8 mouse cellular contexts compared by ENCODE assay signal in genomic region chr10:61647790-61648736, GRCm38 (mm10). TPM values are rescaled to one million over a fixed set of nuclear protein-coding genes. Genes with fewer than 3 reads are reported as not detected.
DNase-seq lines count a peak whose midpoint lies in the region; ATAC-seq and TF ChIP-seq lines count a peak whose summit lies in the region.

Gene Ppa1 (plus strand): TSS chr10:61648552.

- peak within 1 kb of the TSS; percentile 95 for H3K4me2 ChIP-seq in hindbrain, postnatal 0 days (ENCODE audit: low read depth, low read length)

- no peaks in the 10 kb centered on the region for H3K27me3 ChIP-seq in hindbrain, postnatal 0 days (ENCODE audit: insufficient read depth, low read length)
- peaks cover 7% of the 10 kb centered on the region for H3K27me3 ChIP-seq in megakaryocyte, embryonic 14.5 days (replicated peaks)

- intact Hi-C loops in gastrocnemius, adult 2 months (cut with DNase I) = no loop called here

- WGBS in hindbrain, postnatal 0 days = 3% methylated on average over 47 of the region's 50 CpGs

- peak; percentile 73 for DNase-seq in WW6 (ENCODE audit: low read depth, low spot score)
- DNase-seq in cerebellum, postnatal 4 days (ENCODE audit: low spot score in 2 of 2) = peak; percentile 72 to 85
- DNase-seq in gastrocnemius, adult 2 months = peak; percentile 95
- peak; percentile 94 for DNase-seq in hindbrain, postnatal 0 days (ENCODE audit: low spot score)
- peak; percentile 67 to 76 for DNase-seq in left cerebral cortex, adult 8-10 months (ENCODE audit: low spot score in 2 of 2)
- DNase-seq in right cerebral cortex, postnatal 10 days (ENCODE audit: low spot score in 2 of 2) = peak; percentile 91 to 92
- peak; percentile 84 for DNase-seq in urinary bladder, postnatal 25 days (ENCODE audit: low spot score)

- peak within 1 kb of the TSS; percentile 78 for H3K9ac ChIP-seq in hindbrain, postnatal 0 days (replicated peaks; ENCODE audit: low read length)

- H3K4me1 ChIP-seq in hindbrain, postnatal 0 days (ENCODE audit: insufficient read depth, low read length) = peaks cover 5% of the 10 kb centered on the region
- H3K4me1 ChIP-seq in megakaryocyte, embryonic 14.5 days = peaks cover 20% of the 10 kb centered on the region

- H3K9me3 ChIP-seq in hindbrain, postnatal 0 days (ENCODE audit: low read length) = no peaks in the 10 kb centered on the region
- H3K9me3 ChIP-seq in megakaryocyte, embryonic 14.5 days = no peaks in the 10 kb centered on the region

- no peak for TF ChIP-seq CTCF in gastrocnemius, adult 2 months (IDR thresholded peaks at IDR 0.05)
- TF ChIP-seq CTCF in hindbrain, postnatal 0 days (IDR thresholded peaks at IDR 0.05; ENCODE audit: low read depth) = no peak

- H3K27ac ChIP-seq in gastrocnemius, adult 2 months = peak within 1 kb of the TSS; percentile 91
- peak within 1 kb of the TSS; percentile 77 for H3K27ac ChIP-seq in hindbrain, postnatal 0 days

- H3K4me3 ChIP-seq in gastrocnemius, adult 2 months = peak within 1 kb of the TSS; percentile 88
- H3K4me3 ChIP-seq in hindbrain, postnatal 0 days (ENCODE audit: low read length) = peak within 1 kb of the TSS; percentile 85
- H3K4me3 ChIP-seq in megakaryocyte, embryonic 14.5 days (replicated peaks) = peak within 1 kb of the TSS; percentile 97

- peak; percentile 96 for ATAC-seq in hindbrain, postnatal 0 days

- no peaks in the 10 kb centered on the region; the same call in 1 of the 2 replicates for H3K36me3 ChIP-seq in hindbrain, postnatal 0 days (ENCODE audit: insufficient read depth, low read length)
- peaks cover 15% of the 10 kb centered on the region for H3K36me3 ChIP-seq in megakaryocyte, embryonic 14.5 days (replicated peaks; ENCODE audit: low read length)

RNA-seq across cellular contexts. Expression of gene Ppa1, which starts in this region (rescaled TPM):
- 10 to 100 TPM; 48.9 to 61.4 TPM for total RNA-seq in gastrocnemius, adult 2 months (2021)
- 66.9 and 80.6 TPM in 2 replicates for total RNA-seq in hindbrain, postnatal 0 days (2014; rRNA removed)
- 185 and 186 TPM in 2 replicates for polyA plus RNA-seq in hindbrain, postnatal 0 days (2015; fragmentation: Nextera tagmentation; extraction: Ambion mirVana)
- total RNA-seq in left cerebral cortex, adult 8-10 months (2022) = 100 to 1,000 TPM; 101 to 116 (median 111) TPM
- polyA plus RNA-seq in megakaryocyte, embryonic 14.5 days (2012; ENCODE audit: insufficient read depth, low replicate concordance) = 7.3 and 17.6 TPM in 2 replicates

Comparison
In these comparisons a context has a peak if more than half of its experiments do, and no peak if none do; other contexts are left out.
1. Peak in every context shown above with its lines: DNase-seq, ATAC-seq, H3K4me3 ChIP-seq and H3K27ac ChIP-seq.